Mouse (Mus musculus) effector memory CD4-positive, alpha-beta T cell, adult 5 months (primary cell): ENCODE measurements around the gene Wbp1l. TPM values are rescaled to one million over a fixed set of nuclear protein-coding genes. Genes with fewer than 3 reads are reported as not detected.

Source experiments
- polyA plus RNA-seq: library from polyadenylated mRNA; unstranded; fragments of 100-300 nt; shearing (Covaris generic); gene quantifications from one replicate; pipeline ENCODE4 v1.2.1, GENCODE M21; 2017

The Wbp1l gene
- 71.2 TPM for polyA plus RNA-seq

GRCm38 (mm10) chr19:46598720-46599252 lies at the start of gene Wbp1l:
Wbp1l (plus strand) TSS chr19:46599084.

GRCm38 (mm10) chr19:46572951-46573937 lies 25.6 kb upstream of the Wbp1l start, which contains the start of the genes Arl3 and Sfxn2:
Arl3 (minus strand) TSS chr19:46573198.
Sfxn2 (plus strand) TSS chr19:46573365.

GRCm38 (mm10) chr19:46672766-46673418 lies 74.0 kb downstream of the Wbp1l start, which contains the start of gene Cyp17a1:
Cyp17a1 (minus strand) TSS chr19:46673172.

GRCm38 (mm10) chr19:46689460-46690372 lies 90.8 kb downstream of the Wbp1l start, which contains the start of gene Borcs7:
Borcs7 (plus strand) TSS chr19:46689906.

Other genes starting within 250 kb of the Wbp1l start
- gene 2310034G01Rik, start 248.8 kb upstream of the Wbp1l start, polyA plus RNA-seq = not detected
- gene Actr1a, start 203.3 kb upstream of the Wbp1l start, polyA plus RNA-seq = 87.1 TPM
- gene Sufu, start 202.2 kb upstream of the Wbp1l start, polyA plus RNA-seq = 33.5 TPM
- gene Trim8, start 97.4 kb upstream of the Wbp1l start, polyA plus RNA-seq = 80.2 TPM
- gene Arl3, start 25.9 kb upstream of the Wbp1l start, polyA plus RNA-seq = 15.2 TPM
- 10.4 TPM for gene Sfxn2, start 25.7 kb upstream of the Wbp1l start, polyA plus RNA-seq
- not detected for gene Cyp17a1, start 74.1 kb downstream of the Wbp1l start, polyA plus RNA-seq
- 2.1 TPM for gene Borcs7, start 90.8 kb downstream of the Wbp1l start, polyA plus RNA-seq
- gene As3mt, start 108.4 kb downstream of the Wbp1l start, polyA plus RNA-seq = 2.7 TPM
- 4.1 TPM for gene Cnnm2, start 162.5 kb downstream of the Wbp1l start, polyA plus RNA-seq